Mouse (Mus musculus) brain, embryonic 14.5 days (tissue): ENCODE measurements around the gene Olfr1373. TPM values are rescaled to one million over a fixed set of nuclear protein-coding genes. Genes with fewer than 3 reads are reported as not detected.
"Not testable (repeated sequence)": the region's sequence is repeated elsewhere in the genome, so short reads cannot be mapped to it uniquely, and the experiment has no call there.

Experiments
- DNase-seq: peaks from one replicate; pipeline ENCODE4 v3.0.0-alpha.2; 2011; ENCODE audit warnings: low read depth
- CTCF ChIP-seq: fragments of 200-500 bp; IDR thresholded peaks from 2 replicates; pipeline ENCODE4 v1.5.1; 2012; ENCODE audit warnings: inconsistent platforms, mild to moderate bottlenecking, moderate library complexity, borderline replicate concordance; ENCODE audit not compliant: insufficient read depth, insufficient read length; ENCODE audit errors: extremely low read depth
- POLR2A ChIP-seq: fragments of 200-500 bp; IDR thresholded peaks from 2 replicates; pipeline ENCODE4 v1.6.1; 2012; ENCODE audit warnings: mild to moderate bottlenecking, inconsistent platforms, borderline replicate concordance; ENCODE audit not compliant: poor library complexity, insufficient read depth, insufficient read length, severe bottlenecking; ENCODE audit errors: extremely low read depth
- polyA plus RNA-seq: library from polyadenylated mRNA; depleted of rRNA; stranded (reverse); fragments of >200 nt; gene quantifications from 2 replicates; pipeline ENCODE4 v1.2.3, GENCODE M21; 2012

Gene Olfr1373
- polyA plus RNA-seq, 1 experiment = not detected

DNA sequence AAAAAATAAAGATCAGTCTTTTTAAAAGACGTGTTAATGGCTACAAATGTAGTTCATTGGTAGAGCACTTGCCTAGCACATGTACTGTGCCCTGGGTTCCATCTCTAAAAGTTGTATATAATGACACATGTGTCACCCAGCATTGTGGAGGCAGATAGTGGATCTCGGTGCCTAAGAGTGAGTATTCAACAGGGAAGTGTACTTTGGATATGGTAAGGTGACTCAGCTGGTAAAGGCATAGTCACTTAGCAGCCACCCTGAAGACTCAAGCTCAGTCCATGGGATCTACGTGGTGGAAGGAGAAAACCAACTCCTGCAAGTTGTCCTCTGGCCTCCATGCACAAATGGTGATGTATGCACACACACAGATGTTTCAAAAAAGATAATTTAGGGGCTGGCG is 20.9 kb downstream of the Olfr1373 start:
- DNase-seq = no peak
- TF ChIP-seq CTCF = no peak
- TF ChIP-seq POLR2A = no peak

DNA sequence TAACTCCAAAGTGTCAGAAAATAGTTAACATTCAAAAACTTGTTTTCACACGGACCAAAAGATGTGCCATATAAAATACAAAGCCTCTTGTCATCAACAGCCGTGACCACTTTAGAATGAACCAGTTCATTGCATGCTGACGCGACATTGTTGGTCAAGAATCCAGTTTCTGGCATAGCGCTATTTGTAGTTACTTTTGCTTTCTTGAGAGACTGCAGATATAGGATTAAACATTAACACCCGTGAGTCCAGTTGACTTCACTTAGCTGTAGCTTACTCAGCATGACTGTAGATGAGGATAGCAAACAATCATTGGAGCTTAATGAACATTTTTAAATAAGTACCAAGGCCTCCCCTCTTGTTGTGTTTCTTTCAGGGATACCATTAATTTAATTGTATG is 23.3 kb downstream of the Olfr1373 start:
- no peak for DNase-seq
- TF ChIP-seq CTCF (no peak), POLR2A (no peak)

DNA sequence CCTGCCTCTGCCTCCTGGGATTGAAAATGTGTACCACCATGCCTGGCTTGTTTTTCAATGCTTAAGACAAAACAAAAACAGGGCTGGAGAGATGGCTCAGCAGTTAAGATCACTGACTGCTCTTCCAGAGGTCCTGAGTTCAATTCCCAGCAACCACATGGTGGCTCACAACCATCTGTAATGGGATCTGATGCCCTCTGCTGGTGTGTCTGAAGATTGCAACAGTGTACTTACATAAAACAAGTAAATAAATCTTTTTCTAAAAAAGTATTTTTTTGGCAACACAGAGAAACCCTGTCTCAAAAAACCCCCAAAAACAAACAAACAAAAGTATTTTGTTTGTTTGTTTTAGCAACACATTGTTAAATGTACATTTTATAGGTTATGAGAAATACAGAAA is 24.9 kb downstream of the Olfr1373 start:
- not testable (repeated sequence) for DNase-seq

DNA sequence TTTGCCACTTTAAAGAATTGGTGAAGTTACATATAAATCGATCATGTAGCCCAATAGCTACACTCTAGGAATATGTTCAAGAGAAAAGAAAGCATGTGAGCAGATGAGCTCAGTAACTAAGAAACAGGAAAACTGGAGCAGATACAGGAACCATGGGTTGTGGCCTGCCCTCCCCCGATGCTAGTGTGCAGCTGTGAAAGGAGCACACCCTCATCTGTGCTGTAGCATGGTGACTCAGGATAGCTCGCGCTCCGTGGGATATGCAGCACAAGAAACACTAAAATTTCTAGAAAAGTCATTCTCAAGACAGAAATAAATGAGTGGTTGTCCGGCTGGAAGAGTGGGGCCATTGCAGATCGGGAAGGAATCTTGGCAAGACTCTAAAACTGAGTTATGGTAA is 28.2 kb downstream of the Olfr1373 start:
- DNase-seq = no peak
- TF ChIP-seq CTCF (no peak), POLR2A (no peak)

DNA sequence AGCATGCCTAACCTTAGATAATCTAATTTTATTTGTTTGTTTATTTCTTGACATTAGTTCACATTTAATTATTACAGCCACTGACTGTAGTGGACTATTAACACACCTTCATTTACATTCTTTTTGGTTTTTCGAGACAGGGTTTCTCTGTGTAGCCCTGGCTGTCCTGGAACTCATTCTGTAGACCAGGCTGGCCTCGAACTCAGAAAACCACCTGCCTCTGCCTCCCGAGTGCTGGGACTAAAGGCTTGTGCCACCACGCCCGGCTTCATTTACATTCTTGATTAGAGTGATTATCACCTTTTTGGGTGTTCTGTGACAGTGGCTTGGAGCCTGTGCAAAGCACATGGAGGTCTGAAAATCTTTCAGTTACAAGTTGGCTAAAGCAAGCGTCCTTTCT is 29.2 kb downstream of the Olfr1373 start:
- not testable (repeated sequence) for DNase-seq

DNA sequence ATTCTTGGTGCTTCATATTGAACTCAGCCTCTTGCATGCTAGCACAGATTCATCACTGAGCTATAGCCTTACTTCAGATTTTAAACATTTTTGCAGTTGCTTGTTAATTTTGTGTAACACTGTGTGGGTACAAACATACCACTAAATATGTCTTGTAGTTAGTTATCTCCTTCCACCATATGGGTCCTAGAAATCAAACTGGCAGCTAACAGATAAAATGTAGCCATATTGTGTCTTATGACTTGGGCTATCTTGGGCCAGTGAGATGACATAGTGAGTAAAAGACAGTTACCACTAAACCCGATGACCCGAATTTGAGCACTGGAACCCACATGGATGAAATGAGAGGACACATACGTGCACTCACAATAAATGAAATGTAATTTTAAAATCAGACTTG is 29.8 kb downstream of the Olfr1373 start:
- no peak for DNase-seq
- no peak for TF ChIP-seq CTCF
- no peak for TF ChIP-seq POLR2A

DNA sequence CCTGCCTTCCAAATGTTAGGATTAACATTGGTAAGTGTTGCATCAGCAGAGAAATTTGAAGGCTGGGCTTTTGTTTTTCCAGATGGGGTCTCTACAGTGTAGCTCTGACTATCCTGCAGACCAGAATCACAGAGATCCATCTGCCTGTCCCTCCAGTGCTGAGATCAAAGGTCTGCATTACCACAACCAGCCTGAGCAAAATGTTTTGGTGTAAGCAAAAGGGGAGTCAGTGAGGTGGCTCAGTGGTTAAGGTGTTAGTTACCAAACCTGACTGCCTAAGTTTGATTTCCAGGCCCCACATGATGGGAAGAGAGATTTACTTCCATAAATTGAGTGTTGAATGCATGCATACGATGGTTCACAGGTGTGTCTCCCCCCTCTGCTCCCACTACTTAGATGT is 35.9 kb downstream of the Olfr1373 start:
- TF ChIP-seq CTCF (no peak), POLR2A (no peak)

DNA sequence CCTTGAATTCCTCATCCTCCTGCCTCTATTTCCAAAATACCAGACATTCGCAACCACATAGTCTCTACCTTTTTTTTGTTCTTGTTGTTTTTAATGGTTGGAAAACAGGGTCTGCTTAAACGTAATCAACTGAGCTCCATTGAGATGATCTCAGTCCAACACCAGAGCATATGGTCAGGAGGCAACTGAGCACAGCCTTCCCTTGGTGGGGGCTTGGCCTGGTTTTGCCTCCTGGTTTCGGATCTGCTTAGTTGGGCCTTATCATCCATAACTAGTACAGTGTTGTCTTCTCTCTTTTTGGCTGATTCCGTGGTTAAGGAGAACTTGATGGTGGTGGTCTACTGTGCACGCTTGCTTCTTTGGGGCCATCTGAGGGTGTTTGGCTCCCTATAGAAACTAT is 36.5 kb downstream of the Olfr1373 start:
- no peak for TF ChIP-seq CTCF
- TF ChIP-seq POLR2A = no peak
- no peak for DNase-seq

More for the DNA sequence above, 35.9 kb downstream of the Olfr1373 start:
- DNase-seq = no peak

DNA sequence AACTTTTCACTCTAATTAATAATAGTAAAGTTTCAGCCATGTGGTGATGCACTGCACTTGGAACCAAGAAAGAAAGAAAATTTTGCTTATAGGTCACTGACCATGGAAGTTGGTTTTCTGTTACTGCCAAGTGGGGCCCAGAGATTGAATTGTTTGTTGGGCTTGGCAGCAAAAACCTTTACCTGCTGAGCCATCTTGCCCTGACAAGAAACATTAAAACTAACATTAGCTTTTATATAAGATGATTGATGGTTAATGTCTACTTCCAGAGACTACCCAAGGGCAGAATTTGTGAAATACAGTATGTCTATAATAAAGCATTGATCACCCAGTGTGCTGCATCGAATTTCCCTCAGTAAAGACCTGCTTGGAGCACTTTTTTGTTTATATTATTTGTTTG is 38.9 kb downstream of the Olfr1373 start:
- no peak for TF ChIP-seq CTCF
- no peak for DNase-seq

DNA sequence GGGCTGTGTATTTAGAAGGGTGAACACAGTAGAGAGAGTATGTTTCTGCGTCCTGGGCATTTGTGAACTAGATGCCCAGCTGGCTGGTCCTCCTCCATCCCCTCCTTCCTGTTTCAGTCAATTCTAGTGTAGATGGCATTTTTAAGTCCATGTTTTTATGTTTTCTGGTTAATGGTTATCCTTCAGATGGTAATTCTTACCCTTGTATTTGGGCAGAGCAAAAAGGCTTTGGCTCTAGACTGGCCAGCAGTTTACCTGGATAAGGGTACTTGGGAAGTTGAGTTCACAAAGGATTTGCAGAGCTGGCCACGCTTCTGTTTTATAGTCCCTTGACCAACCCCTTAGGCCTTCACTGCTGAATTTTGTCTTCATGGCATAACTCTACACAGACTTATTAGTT is 39.3 kb downstream of the Olfr1373 start:
- DNase-seq = no peak
- TF ChIP-seq CTCF (no peak), POLR2A (no peak)

DNA sequence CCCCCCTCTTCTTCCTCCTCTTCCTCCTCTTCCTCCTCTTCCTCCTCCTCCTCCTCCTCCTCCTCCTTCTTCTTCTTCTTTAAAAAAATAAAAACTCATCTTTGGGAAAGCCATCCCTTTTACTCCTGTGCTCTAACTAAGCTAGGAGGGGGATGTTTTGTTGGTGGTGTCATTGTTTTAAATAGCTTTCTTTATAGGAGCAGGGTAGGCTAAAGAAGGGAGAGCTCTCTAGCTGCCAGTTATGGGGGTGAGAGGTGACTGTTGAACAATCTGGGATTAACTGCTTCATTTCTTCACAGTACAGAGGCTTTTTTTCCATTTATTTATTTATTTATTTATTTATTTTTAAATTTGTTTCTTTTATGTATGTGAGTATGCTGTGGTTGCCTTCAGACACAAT is 39.8 kb downstream of the Olfr1373 start:
- DNase-seq = no peak
- TF ChIP-seq CTCF (no peak), POLR2A (no peak)

DNA sequence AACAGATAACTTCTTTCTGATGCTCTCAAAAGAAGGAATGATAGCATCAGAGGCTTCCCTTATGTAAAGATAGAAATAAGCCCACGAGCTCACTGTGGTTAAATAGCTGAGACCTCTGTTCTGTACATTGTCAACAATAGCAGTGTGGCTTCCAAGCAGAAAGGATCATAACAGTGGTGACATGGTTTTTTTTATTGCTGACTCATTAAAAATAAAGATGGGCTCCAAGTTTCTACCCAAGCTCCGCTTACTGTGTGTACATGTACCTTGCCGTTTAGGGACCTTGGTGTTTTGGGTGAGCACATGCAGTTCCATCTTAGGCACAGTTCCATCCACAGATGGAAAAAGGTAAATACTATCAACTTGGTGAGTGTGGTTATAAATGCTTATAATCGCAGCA is 42.4 kb downstream of the Olfr1373 start:
- TF ChIP-seq CTCF = no peak
- TF ChIP-seq POLR2A = no peak
- no peak for DNase-seq

DNA sequence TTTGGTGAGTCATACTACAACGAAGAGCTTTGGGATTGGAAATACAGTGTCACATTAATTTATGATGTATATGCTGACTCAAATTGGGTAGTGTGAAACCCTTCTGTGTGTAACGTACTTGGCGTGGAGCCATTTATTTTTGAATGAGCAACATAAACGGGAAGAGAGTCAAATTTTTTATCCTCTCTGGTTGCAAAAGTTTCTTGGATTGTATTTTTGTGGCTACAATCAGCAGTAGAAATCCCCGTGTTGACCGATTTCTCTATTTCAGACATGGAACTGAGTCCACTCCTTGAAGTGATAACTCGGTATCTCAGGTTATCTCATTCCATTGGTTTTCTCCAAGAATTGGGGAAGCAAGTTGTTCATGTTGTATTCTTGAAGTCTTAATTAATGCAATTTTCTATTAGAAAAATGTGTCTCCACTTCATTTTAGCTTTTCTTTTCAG is 45.5 kb downstream of the Olfr1373 start:
- TF ChIP-seq POLR2A = no peak
- TF ChIP-seq CTCF = no peak
- DNase-seq = peak; percentile 20

DNA sequence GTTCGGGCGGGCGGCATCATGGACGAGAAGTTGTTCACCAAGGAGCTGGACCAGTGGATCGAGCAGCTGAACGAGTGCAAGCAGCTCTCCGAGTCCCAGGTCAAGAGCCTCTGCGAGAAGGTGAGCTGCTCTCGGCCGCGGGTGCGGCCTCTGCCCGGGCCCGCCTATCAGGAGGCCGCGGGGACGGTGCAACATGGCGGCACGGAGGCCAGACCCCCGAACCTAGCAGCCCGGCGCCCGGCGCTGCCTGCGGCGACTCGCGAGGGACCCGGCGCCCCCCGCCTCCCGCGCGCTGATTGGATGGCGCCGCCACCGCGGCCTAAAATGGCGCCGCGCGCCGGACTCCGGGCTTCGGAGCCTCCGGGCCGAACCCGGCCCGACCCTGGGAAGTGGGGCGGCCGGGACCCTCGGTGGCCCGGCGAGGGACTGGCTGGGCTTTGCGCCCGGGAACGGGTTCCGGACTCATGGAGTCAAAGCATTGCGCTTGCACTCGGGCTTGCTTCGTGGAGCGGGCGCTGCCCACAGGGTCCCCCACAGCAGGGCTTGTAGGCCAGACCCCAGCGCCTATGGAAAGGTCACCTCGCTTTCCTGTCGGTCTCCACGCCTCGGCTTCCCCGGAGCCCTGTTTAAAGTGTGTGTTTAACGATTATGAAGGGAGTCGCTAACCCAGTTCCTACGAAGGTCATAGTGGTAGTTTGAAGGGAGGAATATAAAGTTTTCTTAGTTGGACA is 46.1 kb downstream of the Olfr1373 start:
- TF ChIP-seq POLR2A (peak; percentile 80), CTCF (no peak)
- DNase-seq = peak; percentile 88
